Mouse (Mus musculus): ENCODE data around the gene Klf6.

Gene Klf6

DNA sequence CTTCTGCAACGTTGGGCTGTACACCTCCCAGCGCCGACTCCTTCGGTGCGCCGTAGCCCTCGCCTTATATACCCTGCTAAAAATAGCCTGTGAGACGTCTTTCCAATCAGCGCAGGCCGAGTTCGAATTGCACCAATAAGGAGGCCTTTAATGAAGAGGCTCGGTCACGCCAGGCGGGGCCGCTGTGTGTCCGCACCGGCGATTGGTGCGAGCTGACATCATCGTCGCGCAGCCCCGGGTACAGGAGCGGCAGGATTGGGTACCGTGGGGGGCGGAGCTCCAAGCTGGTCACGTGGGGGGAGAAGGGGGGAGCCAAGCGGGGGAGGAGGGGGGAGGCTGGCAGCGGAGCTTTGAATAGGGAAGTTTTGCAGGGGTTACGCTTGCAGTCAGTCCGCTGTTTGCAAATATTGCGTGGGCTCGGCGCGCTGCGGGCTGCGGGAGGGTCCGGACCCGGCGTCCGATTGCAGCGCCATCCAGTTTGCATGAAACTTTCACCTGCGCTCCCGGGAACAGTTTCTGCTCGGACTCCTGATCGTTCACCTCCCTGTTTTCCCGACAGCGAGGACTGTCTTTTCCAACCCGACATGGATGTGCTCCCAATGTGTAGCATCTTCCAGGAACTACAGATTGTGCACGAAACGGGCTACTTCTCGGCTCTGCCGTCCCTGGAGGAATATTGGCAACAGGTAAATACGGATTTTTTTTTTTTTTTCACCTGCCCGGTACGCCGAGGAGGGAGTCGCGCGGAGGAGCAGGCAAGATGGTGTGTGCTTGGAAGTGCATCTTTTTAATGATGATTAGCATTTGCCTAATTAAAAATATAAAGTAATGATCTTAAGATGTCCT lies at the start of gene Klf6:
Gene Klf6, plus strand, starts transcription at position 326 of the 846 bp plus-strand sequence.
- peak; percentile 99 to 100 for DNase-seq (ENCODE audit: low spot score in 2 of 2)

DNA sequence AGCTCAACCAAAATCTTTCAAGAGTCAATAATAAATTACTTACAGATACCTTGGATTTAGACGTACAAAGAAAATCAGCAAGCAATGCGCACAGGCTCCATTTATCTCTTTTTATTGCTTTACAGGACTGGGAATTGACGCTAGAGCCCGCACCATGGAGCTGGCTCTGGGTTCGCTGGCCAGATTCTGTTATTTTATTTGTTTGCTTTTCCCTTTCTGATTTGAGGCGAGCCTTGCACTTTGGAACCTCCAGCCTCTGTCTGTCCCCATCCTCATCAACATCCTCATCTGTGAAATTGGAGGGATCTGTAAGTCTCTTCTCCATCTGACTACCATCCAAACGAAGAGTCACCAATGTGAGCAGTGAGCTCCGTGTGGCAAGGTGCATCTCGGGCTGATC lies 47.8 kb upstream of the Klf6 start:
- DNase-seq (ENCODE audit: low spot score in 2 of 2) = no peak

DNA sequence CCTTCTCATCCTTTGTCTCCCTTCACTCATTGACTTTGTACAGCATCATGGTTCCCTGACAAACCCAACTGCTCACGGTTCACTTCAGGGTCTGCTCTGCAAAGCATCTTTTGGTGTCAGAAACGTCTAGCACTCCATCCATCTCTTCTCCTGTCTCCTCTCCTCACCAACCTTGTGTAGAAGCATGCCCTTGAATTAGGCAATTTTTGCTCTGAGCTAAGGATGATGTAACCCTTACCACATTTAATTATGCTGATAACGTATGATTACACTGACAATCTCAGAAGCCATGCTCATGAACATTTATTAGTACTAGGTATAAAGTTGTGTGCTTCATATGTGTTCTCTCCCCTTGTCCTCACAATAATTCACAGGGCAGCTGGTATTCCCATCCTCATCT lies 44.0 kb upstream of the Klf6 start:
- no peak for DNase-seq (ENCODE audit: low spot score in 2 of 2)

DNA sequence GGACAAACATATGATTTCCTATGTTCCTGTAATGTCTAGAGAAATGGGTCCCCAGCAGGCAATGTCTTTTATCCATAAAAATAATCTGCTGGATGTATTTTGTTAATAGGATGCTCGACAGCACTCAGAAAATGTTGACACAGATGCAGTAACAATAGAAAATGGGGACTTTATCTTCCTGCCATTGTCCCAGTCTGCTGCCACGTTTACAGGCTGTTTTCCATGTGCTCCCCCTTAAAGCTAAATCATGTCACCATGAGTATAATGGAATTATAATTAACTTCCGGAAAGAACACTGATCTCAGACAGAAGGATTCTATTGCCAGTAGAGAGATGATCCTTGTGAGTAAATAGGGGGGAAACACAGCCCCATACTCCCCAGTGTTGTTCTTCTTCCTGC lies 42.1 kb upstream of the Klf6 start:
- no peak for DNase-seq (ENCODE audit: low spot score in 2 of 2)

DNA sequence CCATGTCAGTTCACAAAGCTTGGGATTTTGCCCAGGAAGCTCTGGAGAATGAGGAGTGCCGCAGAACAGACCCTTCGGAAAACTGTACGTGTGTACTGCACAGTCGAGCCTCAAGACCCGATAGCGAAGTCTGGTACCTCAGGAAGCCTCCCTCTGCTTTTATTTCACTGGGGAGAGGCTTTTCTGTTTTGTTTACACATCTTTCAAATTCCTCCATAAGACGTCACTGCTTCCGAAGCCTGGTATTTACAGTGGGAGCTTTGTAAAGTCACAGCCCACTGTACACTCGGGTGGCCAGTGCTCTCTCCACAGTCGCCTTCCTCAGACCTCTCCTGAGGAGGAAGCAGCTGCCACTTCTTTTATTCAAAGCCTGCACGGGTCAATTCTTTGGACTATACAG lies 38.7 kb upstream of the Klf6 start:
- DNase-seq (ENCODE audit: low spot score in 2 of 2) = no peak

DNA sequence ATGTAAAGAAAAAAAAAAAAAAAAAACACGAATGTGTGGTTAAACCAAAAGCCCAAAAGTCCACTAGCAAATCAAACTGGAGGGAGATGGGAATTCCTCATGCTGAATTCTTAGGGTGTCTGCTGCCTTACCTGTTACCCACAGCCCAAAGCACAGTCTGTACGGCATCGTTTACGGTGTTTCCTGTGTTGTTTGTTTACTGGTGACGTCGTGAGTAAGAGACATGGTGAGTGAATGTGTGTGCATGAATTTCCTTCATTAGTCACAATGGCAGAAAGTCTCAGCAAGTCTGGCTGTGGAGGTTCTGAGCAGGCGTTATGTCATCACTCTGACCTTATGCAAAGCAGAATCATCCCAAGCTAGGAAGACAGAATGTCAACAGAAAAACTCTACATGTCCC lies 38.1 kb upstream of the Klf6 start:
- no peak for DNase-seq (ENCODE audit: low spot score in 2 of 2)

DNA sequence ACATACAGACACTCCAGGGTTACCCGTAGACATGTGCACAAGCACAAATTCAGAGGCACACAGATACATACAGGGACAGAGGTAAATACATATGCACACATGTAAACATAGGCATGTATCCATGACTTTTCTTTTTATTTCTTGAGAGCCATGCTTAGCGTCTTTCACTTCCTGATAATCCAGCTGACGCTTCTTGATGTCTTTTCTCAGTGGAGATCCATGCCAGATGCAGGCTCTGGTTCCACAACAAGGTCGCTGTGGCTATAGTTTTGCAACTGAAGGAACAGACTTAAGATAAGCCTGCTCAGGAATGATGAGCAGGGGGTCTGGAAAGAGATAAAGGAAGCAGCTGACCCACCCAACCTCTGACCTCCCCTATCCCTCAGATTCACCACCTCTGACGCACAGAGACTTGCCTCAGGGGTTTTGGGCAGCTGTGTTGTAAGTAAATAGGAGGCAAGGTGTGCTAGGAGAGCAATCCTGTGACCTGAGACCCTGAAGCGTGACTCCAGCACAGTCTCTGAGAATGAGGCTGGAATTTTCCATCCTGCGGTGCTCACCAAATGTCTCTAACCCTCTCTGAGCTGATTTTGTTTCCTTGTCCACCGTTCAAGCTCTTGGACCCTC lies 37.0 kb upstream of the Klf6 start:
- no peak for DNase-seq (ENCODE audit: low spot score in 2 of 2)

DNA sequence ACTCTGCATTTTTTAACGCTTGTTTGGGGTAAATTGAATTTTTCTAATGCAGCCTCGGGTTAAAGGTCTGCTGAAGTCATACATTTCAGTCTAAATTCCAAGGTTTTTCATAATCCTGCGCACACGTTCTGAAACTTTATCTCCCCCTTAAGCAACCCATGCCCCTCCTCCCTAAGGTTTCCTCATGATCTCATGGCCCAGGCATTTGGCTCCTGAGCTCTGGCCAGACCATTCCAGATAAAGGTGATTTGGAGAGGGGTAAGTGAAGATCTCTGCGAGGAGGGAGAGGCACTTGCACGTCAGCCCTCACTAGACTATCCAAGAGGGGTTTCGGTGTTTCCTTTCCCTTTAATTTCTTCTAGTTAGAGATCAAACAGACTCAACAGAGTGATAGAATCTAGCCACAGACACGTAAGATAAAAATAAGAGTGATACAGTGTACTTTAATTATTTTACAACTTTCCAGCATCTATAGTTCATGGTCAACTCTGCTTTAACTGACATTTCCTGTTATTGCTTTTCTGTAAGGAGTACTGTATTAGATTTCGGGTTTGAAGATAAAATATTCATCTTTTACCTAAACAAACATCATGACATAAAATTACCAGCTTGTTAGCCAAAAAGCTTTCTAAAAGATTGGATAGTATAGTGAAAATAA lies 35.0 kb upstream of the Klf6 start:
- no peak for DNase-seq (ENCODE audit: low spot score in 2 of 2)

DNA sequence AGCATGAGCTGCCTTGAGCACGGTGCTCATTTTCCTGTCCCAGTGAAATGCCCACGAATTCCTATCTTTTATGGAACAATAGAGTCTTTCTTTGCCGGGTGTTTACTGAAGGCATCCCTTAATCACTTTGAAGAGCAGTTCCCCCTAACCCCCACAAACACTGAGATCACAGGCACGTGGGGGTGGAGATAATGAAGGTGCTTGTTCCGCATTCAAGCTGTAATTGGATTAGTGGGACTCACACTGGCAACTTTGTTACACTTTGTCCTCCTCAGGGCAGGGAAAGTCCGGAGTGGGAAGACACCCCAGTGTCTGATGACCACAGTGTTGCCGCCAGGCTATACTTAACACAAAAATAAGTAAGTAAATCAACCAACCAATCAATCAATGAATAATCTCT lies 29.3 kb upstream of the Klf6 start:
- DNase-seq (ENCODE audit: low spot score in 2 of 2) = no peak

DNA sequence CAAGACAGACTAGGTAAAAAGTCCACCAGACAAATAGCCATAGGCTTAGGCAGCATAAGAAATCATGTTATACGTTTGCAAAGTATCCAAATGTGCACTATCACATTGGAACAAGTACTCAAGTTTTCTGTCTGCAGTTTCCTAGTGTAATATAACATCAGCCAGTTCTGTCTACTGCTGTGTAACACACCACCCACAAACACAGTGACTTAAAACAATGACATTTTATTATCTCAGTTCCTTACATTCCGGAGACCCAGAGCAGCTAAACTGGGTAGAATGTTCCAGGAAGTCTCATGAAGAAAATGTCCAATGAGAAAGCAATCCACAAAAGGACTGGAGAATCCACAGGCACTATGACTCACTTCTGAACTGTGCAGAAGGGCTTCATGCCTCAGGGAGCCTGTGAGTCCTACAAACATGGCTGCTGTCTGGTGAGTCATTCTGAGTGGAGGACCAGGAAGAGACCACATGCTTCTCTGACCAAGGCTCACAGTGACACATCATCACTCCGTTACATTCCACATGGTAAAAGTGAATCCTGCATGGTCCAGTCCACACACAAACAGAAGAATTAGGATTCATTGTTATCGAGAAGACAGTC lies 24.0 kb upstream of the Klf6 start:
- DNase-seq (ENCODE audit: low spot score in 2 of 2) = peak in 1 of 2 experiments; percentile 17

DNA sequence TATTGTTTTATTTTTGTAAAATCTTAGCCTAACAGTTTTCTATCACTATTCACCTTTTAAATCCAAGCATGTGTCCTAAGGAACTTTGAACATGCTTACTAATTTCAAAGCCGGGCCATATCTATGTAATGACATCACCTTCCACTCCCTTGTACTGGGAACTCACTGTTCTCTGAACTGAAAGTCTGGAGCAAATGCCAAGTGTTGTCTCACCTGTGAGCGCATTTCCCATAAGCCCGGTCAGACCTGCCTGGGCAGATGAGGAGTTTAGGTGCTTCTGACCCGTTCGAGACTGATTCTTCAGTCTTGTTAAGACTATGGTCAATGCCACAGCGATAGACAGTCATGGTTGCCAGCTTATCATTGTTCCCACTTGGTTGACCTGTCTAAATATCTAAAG lies 19.9 kb upstream of the Klf6 start:
- DNase-seq (ENCODE audit: low spot score in 2 of 2) = no peak

DNA sequence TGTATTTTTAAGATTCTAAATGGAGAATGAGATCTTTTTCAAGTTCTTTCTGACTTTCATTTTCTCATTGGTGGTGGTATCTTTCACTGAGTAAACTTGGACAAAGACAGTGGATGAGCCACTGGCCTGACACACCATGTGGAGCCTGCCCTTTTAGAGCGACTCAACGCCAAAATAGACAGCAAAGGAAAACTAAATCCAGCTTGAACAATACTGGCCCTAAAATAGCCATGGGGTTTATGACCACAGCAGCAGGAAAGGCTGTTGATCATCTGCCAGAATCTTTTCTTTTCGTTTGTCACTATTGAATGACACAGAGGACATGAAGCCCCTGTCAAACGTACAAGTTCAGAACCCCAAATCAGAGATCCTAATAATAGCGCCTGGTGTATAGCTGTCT lies 18.4 kb upstream of the Klf6 start:
- DNase-seq (ENCODE audit: low spot score in 2 of 2) = no peak

DNA sequence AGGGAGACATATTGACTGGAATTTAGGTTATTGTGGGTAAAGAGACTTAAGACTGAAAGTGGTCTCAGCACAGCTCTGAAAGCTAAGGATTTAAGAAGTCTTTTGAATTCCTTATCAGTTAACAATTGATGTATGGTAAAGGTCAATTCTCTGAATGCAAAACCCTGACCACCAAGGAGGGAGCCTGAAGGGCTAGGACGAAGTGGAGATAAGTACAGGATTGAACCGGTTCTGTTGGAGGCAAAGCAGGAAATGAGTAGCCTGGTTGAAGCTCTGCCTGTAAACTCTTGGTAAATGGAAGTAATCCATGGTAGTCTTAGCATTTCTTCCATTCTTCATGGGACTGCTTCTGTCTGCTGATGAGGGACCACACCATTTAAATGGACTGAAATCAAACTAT lies 17.5 kb upstream of the Klf6 start:
- DNase-seq (ENCODE audit: low spot score in 2 of 2) = no peak

DNA sequence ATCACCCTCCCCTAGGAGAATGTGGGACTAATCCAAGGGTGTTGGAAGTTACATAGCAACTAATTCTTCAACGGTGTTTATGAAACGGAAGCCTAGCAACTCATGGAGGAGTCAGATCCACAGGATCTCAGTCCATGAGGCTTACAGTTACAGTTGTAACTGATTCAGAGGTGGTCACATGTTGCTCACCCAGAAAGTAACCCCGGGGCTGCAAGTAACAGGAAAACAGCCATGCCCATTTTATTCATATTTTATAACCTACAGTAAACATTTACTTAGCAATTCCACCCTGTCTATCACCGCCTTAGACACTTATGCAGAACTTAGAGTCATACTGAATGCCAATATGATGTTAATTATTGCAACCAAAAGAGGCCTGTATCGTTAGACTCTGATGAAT lies 16.9 kb upstream of the Klf6 start:
- DNase-seq (ENCODE audit: low spot score in 2 of 2) = no peak

DNA sequence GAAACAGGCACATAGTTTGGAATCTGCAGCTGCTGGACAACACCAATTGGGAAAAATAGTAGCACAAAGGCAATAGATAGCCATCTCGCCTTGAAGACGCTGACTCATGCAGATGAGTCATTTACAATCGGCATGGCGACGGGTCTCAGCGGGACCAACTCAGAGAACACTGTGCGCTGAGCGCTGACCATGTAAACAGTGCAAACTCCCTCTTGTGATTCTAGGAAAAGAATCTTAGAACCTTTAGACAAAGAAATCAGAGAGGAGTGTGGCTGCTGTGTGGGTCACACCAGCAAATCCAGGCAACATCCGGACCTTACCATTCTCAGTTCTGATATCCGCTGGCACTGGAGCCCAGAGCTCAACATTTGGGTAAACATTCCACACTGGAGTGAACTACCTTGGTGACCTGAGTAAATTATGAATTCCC lies 16.1 kb upstream of the Klf6 start:
- DNase-seq (ENCODE audit: low spot score in 2 of 2) = peak in 1 of 2 experiments; percentile 27

DNA sequence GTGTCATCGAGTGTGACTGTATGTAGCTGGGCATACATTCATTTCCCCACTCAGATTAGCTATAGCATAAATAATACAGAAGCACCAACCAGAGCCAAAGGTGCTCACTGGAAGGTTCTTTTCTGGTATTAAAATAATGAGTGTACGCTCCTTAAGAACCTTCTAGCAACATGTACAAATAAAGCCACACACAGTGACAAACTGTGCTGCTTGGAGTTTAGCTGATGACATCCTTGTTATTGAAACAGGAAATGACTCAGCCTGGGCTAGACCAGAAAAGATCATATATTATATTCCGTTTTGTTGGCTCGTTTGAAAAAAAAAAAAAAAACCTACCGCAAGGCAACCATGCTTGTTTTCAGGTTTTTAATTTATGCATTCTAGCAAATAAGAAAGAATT lies 15.7 kb upstream of the Klf6 start:
- DNase-seq (ENCODE audit: low spot score in 2 of 2) = no peak

DNA sequence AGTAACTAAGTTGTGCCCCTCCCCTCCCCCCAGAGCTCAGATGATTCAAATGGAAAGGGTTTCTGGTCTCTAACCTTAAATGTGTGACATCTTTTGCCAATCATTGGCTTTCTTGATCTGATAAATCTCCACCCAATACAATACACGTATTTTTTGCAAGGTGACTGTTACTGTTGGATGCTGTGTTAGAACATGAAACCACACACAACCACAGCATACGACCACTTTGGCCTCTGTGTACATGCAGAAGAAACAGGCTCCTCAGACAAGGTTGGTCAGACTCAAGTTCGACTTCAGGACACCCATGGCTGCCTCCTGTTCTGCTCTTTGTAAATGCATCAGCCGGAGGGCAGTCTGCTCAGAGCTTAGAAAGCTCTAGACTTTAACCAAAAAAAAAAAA lies 14.4 kb upstream of the Klf6 start:
- no peak for DNase-seq (ENCODE audit: low spot score in 2 of 2)

DNA sequence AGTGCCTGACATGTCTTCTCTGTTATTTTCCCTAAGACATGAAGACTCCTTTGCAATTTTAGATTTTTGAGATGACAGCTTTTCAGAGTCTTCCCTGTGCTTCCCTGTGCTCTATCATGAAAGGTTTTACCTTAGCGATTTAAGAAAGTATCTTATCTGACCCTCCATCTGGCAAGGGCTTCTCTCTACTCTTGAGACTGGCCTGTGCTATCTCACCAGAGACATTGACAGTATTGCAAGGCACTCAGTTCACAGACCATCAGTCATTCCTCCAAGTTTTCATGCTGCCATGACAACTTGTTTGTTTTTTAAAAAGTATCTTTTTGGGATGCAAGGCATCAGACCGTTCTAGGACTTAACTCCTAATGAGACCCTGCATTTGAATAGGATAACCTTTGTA lies 13.5 kb upstream of the Klf6 start:
- DNase-seq (ENCODE audit: low spot score in 2 of 2) = no peak

DNA sequence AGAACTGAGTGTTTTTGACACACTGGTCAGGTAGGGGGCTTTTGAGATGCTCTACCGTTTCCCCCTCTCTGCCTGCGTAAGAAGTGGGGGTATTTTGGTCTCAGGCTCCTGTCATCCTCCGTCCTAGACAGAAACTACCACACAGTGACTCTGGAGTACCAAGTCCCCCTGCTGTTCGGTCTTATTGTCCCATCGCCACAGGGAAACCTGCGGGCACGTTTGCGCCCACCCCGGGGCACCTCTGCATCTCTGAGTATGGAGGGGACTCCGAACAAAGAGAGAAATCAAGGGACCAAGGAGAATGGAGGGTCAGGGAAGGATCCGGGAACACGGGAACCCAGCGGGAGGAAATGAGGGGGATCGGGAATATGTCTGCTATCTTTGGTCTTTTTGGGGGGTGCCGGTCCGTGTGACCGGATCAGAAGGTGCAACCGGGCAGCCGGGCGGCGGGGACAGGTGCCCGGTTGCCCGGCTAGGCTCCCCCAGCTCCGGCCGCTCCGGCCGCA lies 578 bp upstream of the Klf6 start:
- DNase-seq (ENCODE audit: low spot score in 2 of 2) = peak; percentile 57 to 59

DNA sequence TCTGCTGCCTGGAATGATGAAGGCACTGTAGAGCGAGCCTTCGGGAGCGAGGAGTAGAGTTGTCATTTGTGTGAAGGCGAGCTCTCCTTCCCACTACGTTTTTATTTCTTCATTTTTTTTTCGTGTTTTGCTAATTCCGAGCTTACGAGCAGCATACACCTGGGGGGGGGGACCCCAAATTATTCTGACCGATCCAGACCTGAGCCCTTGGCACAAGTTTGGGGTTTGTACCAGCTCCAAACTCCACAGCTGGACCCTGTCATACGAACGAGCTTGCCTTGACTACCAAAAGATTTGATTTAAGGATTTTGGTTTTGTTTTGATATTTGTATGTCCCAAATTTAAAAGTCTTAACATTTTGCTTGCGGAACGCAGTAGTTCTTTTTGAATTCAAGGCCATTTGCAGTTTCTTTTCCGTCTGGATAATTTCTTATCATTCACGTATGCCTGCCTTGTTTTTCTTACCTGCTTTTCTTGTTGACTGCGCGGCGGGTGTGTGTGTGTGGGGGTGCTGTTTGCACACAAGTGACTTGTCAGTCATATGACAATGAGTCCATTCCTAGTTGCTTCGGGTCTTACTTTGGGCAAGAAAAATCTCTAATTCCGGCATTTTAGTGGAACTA lies 832 bp downstream of the Klf6 start:
- DNase-seq (ENCODE audit: low spot score in 2 of 2) = peak; percentile 63 to 68

DNA sequence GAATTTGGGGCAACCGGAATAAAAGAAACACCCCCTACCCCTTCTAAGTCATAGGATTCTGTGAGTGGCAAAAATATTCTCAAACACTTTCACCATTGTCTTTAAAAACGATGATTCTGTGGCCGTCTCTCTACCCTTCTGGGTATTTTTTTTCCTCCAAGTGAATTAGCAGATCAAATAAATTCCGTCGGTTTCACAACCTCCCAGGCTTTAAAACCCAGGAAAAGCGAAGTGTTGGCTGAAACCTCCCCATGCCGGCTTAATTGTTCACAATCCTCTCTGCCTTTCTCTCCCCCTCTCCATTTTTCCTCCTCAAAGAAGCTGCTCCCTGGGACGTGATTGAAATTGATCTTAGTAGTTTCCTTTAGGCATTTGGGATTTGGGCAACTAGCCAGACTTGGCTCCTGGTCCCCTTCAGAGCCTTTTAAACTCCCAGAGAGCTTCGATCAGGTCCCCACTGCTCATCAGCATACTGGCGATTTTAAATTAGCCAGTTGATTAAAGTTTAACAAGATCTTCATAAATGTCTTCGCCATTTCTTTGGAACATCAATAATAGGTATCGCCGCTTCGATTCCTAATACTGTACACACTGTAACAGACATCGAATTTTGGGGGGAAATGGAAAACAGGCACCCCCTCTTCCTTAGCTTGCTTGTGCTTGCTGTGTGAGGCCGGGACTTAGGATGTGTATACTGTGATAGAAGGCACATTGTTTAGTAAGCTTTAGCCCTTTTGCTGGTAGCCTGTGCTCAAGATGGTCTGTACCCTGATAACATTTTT lies 1.5 kb downstream of the Klf6 start:
- DNase-seq (ENCODE audit: low spot score in 2 of 2) = peak; percentile 33 to 52
